Mouse (Mus musculus): ENCODE measurements around the gene Gm17651. TPM values are rescaled to one million over a fixed set of nuclear protein-coding genes. Genes with fewer than 3 reads are reported as not detected.

The Gm17651 gene
- polyA plus RNA-seq, 1 experiment from 2014 or later: not detected

Small RNA genes within 50 kb of the gene (microRNA-seq; reads per million reads assigned to microRNA genes)
- gene Mir7225: not detected

Other genes with a start within 250 kb of the Gm17651 start
- 11.6 and 14.5 TPM in 2 replicates for gene Chd1l, start 64.5 kb downstream of the Gm17651 start, polyA plus RNA-seq (2016; fragmentation: Nextera tagmentation; extraction: Ambion mirVana)
- 0.61 and 0.75 TPM in 2 replicates for gene Fmo5, start 45.9 kb downstream of the Gm17651 start, polyA plus RNA-seq (2016; fragmentation: Nextera tagmentation; extraction: Ambion mirVana)
- 9.1 and 10.3 TPM in 2 replicates for gene Prkab2, start 16.5 kb downstream of the Gm17651 start, polyA plus RNA-seq (2016; fragmentation: Nextera tagmentation; extraction: Ambion mirVana)
- gene Pde4dip, start 214.0 kb upstream of the Gm17651 start, polyA plus RNA-seq (2016; fragmentation: Nextera tagmentation; extraction: Ambion mirVana): 51.1 and 60.1 TPM in 2 replicates
- 106 and 109 TPM in 2 replicates for gene Sec22b, start 226.5 kb upstream of the Gm17651 start, polyA plus RNA-seq (2016; fragmentation: Nextera tagmentation; extraction: Ambion mirVana)